Mouse (Mus musculus) gastrocnemius, postnatal 14 days (tissue): ENCODE measurements at regions not wholly inside any gene's neighbourhood (a gene's known extent, or its start where the extent isn't known, plus 50 kb on each side); places are given as distances from the start of the nearest gene placed in this dataset.

ENCODE experiments used
- DNase-seq: peaks from one replicate; pipeline ENCODE4 v3.0.0; 2021; ENCODE audit warnings: mixed read lengths
- intact Hi-C: fragments of 180-260 bp; cut with DNase I; formaldehyde crosslinking; loops from one replicate; pipeline ENCODE4 v1.15.1; 2025; ENCODE audit warnings: low total_unique reads

- intact Hi-C loops = no loop called here
These were observed 151.0 kb upstream of the Gdf10 start for GRCm38 (mm10) chr14:33772374-33772773.

GRCm38 (mm10) chr14:33789556-33789955, 133.8 kb upstream of the Gdf10 start:
- no peak for DNase-seq
- intact Hi-C loops = no loop called here

More at GRCm38 (mm10) chr14:33772374-33772773, 151.0 kb upstream of the Gdf10 start:
- DNase-seq = no peak

DNA sequence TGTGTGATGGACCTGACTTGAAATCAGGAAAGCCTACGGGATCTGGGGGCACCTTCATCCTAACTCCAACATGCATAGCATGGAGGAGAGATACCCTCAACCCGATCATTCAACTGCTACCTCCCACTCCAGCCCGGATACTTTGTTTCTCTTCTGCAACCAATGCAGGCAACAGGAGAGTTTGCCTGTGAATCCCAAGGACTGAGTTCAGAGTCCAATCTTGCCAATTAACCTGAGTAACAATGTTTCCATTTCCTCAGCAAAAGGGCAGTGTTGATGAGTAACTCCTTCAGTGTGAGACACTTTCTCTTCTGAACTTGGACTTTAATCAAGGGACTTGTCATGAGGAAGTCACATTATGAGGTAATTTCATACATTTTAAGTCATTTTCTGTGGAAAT, 129.1 kb upstream of the Gdf10 start:
- intact Hi-C loops = no loop called here
- no peak for DNase-seq

DNA sequence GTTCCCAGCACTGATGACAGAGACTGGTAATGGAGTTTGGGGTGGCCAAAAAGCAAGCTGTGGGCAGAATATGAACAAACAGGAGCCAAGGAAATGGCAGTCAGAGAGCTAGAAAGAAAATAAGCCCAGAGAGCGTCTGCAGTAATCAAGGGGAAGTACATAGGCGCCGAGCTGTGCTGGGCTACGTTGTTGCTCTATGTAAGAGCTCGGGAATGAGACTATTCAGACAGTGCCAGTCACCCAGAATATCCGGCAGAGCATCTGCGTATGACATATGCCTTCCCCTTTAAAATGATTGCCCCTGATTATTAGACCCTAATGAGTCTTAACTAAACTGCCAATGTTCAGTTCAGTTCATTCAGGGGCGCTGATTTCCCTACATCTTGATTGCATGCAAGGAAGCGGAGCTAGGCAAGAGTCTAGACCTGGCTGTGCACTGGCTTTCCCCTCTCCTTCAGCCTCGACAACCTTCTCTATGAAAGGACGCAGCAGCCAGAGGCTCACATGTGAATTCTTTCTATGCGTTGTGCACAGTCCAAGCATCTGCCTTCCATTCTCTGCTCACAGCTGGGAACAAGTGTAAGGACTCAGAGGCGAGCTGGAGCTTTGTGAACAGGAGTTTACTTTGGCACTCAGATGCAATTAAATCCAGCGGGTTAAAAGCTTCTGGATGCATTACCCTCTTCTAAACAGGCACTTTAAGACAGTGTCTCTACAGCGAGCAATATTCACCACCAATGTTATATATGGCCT, 125.7 kb upstream of the Gdf10 start:
- no peak for DNase-seq
- intact Hi-C loops = no loop called here

- DNase-seq = peak; percentile 26
- intact Hi-C loops = no loop called here
These were observed 119.1 kb upstream of the Gdf10 start for GRCm38 (mm10) chr14:33804321-33804720.

- intact Hi-C loops = no loop called here
- DNase-seq = peak; percentile 32
These were observed 118.7 kb upstream of the Gdf10 start for GRCm38 (mm10) chr14:33804721-33805120.

GRCm38 (mm10) chr14:33807196-33807595, 116.2 kb upstream of the Gdf10 start:
- no peak for DNase-seq
- intact Hi-C loops = no loop called here

DNA sequence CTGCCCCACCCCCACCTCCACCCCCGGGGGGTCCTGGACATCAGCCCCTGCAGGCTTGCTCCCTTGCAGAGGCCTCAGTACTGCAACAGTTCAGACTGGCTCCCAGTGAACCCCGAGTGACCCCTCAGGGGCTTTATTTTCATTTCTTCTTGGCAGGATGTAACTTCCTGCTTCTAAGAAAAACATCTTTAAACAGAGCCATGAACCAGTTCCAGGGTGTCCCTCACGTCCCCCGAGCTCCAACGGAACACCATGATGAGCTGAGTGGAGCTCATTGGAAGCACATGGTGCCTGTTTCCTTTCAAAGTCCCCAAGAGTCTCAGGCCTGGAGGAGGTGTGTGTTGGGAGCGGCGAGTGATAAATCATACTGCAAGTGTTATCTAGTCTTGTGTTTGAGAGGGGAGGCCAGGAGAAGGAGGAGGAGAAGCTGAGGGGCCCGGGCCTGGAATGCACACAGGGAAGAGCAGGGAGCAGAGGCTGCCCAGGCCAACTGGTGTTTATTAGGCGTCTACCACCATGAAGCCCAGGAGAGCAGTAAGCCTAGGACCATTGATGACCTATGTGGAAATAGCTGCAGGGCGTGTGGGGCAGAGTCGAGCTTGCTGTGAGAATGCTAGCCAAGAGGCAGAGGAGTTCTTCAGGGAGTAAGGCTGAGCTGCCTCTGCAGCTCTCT, 114.7 kb upstream of the Gdf10 start:
- intact Hi-C loops = no loop called here
- DNase-seq = peak; percentile 37

DNA sequence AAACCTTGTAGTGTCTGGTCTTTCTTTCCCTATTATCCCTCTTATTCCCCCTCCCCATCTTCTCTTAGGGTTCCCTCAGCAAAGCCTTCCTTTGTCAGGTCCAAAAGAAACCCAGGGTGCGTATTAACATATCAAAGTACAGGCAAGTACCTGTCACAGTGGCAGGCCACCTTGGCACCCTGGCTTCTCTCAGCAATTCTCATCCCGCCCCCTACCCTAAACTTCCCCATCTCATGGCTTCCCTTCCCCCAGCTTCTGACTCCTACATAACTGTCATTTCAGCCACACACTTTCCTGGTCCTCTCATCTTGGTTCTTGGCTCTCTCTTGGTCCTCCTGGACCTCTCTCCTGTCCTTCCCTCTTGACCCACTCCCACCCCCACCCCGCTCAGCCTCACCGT, 112.8 kb upstream of the Gdf10 start:
- intact Hi-C loops = no loop called here
- DNase-seq = no peak

DNA sequence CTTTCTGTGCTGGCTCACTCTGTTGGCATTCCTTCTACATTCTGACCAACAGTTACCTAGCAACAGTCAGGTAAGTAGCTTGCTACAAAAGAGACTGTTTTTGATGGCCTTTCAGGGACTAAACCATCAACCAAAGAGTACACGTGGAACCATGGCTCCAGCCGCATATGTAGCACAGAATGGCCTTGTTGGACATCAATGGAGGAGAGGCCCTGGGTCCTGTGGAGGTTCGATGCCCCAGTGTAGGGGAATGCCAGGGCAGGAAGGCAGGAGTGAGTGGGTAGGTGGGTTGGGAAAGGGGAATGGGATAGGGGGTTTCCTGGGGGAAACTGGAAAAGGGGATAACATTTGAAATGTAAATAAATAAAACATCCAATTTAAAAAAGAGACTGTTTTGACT, 112.1 kb upstream of the Gdf10 start:
- intact Hi-C loops = no loop called here
- no peak for DNase-seq

DNA sequence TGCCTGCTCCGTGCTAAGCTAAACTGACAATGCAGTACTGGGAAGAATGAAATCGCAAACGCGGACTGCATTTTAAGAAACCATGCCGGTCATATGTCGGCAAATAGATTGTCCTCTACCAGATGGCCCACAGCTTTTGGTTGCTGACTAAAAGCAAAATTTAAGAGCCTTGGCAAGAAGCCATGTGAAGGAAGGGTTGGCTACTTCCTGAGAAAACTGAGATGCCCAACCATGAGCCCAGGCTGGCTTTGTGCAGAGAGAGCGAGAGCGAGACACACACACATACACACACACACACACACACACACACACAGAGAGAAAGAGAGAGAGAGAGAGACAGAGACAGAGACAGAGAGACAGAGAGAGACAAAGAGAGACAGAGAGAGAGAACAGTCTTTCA, 111.1 kb upstream of the Gdf10 start:
- intact Hi-C loops = no loop called here
- no peak for DNase-seq

- intact Hi-C loops = no loop called here
- DNase-seq = no peak
These were observed 110.6 kb upstream of the Gdf10 start for GRCm38 (mm10) chr14:33812772-33813171.

DNA sequence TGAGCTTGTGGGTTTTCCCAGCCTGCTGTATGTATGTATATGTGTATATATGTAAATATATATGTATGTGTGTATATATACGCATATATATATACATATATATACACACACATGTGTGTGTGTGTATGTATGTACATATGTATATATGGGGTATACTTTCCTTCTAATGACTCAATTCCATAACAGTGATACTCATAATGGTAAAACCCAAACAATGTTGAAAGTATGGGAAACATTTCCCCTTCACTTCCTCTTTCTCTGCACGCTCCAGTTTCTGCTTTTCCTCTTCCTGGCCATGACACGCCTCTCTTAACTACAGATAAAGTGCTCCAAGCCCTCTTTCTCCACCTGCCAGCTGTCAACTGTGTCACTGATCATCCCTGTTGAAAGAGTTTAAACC, 110.1 kb upstream of the Gdf10 start:
- intact Hi-C loops = no loop called here

GRCm38 (mm10) chr14:33814107-33814506, 109.3 kb upstream of the Gdf10 start:
- no peak for DNase-seq
- intact Hi-C loops = no loop called here

More for the DNA sequence above, 110.1 kb upstream of the Gdf10 start:
- DNase-seq = no peak

DNA sequence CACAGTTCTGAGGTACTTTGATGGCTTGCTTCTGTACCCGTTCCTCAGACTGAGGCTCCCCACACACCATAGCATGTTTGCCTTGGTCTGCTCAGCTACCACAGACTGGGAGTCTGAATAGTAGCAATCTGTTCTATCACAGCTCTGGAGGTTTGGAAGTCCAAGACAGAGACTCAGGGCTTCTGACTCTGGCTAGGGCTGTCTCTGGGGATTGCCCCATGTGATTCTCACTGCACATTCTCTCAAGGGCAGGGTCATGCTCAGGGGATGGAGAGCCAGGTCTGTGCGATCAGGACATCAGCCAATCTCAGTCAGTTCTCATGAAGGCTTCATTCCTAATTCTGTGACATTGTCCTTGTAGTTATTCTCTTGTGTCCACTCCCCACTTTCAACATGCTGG, 108.8 kb upstream of the Gdf10 start:
- intact Hi-C loops = no loop called here
- DNase-seq = no peak

DNA sequence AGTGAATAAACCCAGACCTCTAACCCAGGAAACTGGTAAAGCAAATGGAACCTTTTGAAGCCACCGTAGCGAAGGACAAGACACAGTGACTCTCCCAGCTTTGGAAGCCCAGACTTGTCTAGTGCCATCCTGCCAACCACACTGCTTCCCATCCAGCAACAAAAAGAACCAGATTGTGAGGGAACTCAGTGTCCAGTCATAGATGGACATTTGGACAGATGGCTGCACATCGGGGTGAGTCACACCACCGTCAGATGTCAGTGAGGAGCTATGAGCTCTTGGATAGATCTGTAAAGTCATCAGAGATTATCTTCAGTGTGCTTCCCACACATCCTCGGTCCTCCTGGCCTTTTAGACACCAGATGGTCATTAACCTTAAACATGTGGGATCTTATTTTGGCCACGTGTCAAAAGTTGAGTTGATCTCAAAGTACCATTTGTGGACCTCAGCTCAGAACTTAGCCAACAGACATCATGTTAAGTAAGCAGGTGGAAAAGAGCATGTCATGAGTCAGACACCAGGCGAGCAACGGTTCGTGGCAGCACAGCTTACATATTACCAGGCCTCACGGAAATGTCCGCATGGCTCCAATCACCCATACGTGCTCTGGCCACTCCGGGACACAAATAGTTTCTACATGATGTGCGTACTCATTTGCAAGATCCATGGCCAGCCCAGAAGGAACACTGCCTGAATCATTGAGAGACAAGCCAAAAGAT, 102.7 kb upstream of the Gdf10 start:
- DNase-seq = no peak
- intact Hi-C loops = no loop called here

- intact Hi-C loops = no loop called here
These were observed 102.0 kb upstream of the Gdf10 start for GRCm38 (mm10) chr14:33821436-33821835.

DNA sequence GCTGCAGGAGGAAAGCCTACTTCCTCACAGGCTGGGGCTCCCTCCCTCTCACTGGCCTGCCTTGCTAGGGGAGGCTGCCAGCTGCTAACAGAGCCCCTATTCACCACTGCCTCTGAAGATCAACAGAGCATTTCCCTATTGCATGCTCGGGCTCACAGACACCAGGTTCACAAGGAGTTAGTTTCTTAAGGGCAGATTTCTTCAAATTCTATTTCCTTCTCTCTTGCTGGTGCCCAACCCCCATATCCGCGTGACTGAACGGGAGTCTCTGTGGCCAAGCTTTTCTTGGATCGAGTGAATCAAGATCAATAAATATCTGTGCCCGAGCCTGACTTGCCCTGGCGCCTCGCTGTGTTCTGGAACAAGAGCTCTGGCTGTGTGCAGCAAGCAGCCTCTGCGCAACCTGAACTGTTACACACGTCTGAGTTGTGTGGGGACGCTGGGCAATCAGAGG, 98.9 kb upstream of the Gdf10 start:
- DNase-seq = no peak
- intact Hi-C loops = no loop called here

More at GRCm38 (mm10) chr14:33821436-33821835, 102.0 kb upstream of the Gdf10 start:
- DNase-seq = peak; percentile 20

- intact Hi-C loops = no loop called here
- no peak for DNase-seq
These were observed 97.3 kb upstream of the Gdf10 start for GRCm38 (mm10) chr14:33826003-33826644.
